Mouse (Mus musculus): ENCODE results near the gene Gm11549.

DNA sequence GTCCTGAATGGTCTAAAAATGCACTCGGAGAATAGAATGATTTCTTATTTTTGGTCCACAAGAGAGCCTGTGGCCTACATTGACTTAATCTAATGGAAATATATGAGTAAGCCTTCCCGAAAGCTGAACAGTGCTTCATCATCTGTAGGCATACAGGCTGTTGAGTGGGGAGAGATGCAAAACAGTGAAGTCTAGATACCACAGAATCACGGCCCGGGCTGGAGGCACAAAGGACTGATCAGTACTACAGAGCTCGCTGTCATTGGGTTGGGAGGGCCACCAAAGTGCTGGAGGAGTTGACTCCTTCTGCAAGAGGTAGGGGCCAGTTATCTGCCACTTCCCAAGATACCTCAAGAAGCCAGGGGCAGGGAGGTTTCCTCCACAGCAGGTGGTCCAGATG lies 9.2 kb upstream of the Gm11549 start:
- TF ChIP-seq POLR2A (IDR thresholded peaks at IDR 0.05; ENCODE audit: borderline replicate concordance, control insufficient read depth, low read depth, low read length) (no peak), CTCF (IDR thresholded peaks at IDR 0.05; ENCODE audit: control insufficient read depth, insufficient read depth, low read length) (no peak)

All from bone marrow, adult 2 months (tissue).